Mouse (Mus musculus): ENCODE measurements around the gene Cradd.

Gene Cradd

GRCm38 (mm10) chr10:95200323-95200722 lies 123.6 kb downstream of the Cradd start:
- no peak for DNase-seq (ENCODE audit: low spot score in 2 of 2)

- no peak for DNase-seq (ENCODE audit: low spot score in 2 of 2)
These were observed 124.2 kb downstream of the Cradd start for GRCm38 (mm10) chr10:95199541-95200269.

- DNase-seq (ENCODE audit: low spot score in 2 of 2), result no peak
These were observed 126.6 kb downstream of the Cradd start for GRCm38 (mm10) chr10:95197377-95197776.

- no peak for DNase-seq (ENCODE audit: low spot score in 2 of 2)
These were observed 128.2 kb downstream of the Cradd start for GRCm38 (mm10) chr10:95195719-95196118.

GRCm38 (mm10) chr10:95194776-95195175 lies 129.2 kb downstream of the Cradd start:
- DNase-seq (ENCODE audit: low spot score in 2 of 2), result no peak

GRCm38 (mm10) chr10:95193875-95194281 lies 130.1 kb downstream of the Cradd start:
- no peak for DNase-seq (ENCODE audit: low spot score in 2 of 2)

- DNase-seq (ENCODE audit: low spot score in 2 of 2), result no peak
These were observed 132.1 kb downstream of the Cradd start for GRCm38 (mm10) chr10:95191881-95192280.

GRCm38 (mm10) chr10:95191151-95191655 lies 132.7 kb downstream of the Cradd start:
- DNase-seq (ENCODE audit: low spot score in 2 of 2), result no peak

- DNase-seq (ENCODE audit: low spot score in 2 of 2), result no peak
These were observed 134.3 kb downstream of the Cradd start for GRCm38 (mm10) chr10:95189550-95190211.

- no peak for DNase-seq (ENCODE audit: low spot score in 2 of 2)
These were observed 139.7 kb downstream of the Cradd start for GRCm38 (mm10) chr10:95184210-95184609.

- DNase-seq (ENCODE audit: low spot score in 2 of 2), result peak in 1 of 2 experiments; percentile 61
These were observed 140.9 kb downstream of the Cradd start for GRCm38 (mm10) chr10:95183051-95183450.

- DNase-seq (ENCODE audit: low spot score in 2 of 2), result no peak
These were observed 141.5 kb downstream of the Cradd start for GRCm38 (mm10) chr10:95182405-95182804.

- DNase-seq (ENCODE audit: low spot score in 2 of 2), result peak in 1 of 2 experiments; percentile 17
These were observed 142.4 kb downstream of the Cradd start for GRCm38 (mm10) chr10:95181553-95181952.

- no peak for DNase-seq (ENCODE audit: low spot score in 2 of 2)
These were observed 143.0 kb downstream of the Cradd start for GRCm38 (mm10) chr10:95180900-95181299.

GRCm38 (mm10) chr10:95180177-95180576 lies 143.8 kb downstream of the Cradd start:
- DNase-seq (ENCODE audit: low spot score in 2 of 2), result no peak

GRCm38 (mm10) chr10:95178785-95179184 lies 145.1 kb downstream of the Cradd start:
- DNase-seq (ENCODE audit: low spot score in 2 of 2), result no peak

- no peak for DNase-seq (ENCODE audit: low spot score in 2 of 2)
These were observed 148.4 kb downstream of the Cradd start for GRCm38 (mm10) chr10:95175423-95176120.

- DNase-seq (ENCODE audit: low spot score in 2 of 2), result no peak
These were observed 149.7 kb downstream of the Cradd start for GRCm38 (mm10) chr10:95174260-95174659.

- DNase-seq (ENCODE audit: low spot score in 2 of 2), result no peak
These were observed 153.1 kb downstream of the Cradd start for GRCm38 (mm10) chr10:95170721-95171354.

- no peak for DNase-seq (ENCODE audit: low spot score in 2 of 2)
These were observed 159.0 kb downstream of the Cradd start for GRCm38 (mm10) chr10:95164949-95165348.

GRCm38 (mm10) chr10:95162691-95163374 lies 161.1 kb downstream of the Cradd start:
- no peak for DNase-seq (ENCODE audit: low spot score in 2 of 2)
